Mouse (Mus musculus) limb, embryonic 15.5 days (tissue): ENCODE measurements around the gene Apob. TPM values are rescaled to one million over a fixed set of nuclear protein-coding genes. Genes with fewer than 3 reads are reported as not detected.

Source experiments
- ATAC-seq: fragments of 200-750 bp; cut with Nextera tagmentation; 2 replicates; pipeline ENCODE4 v1.8.0; 2017; ENCODE audit warnings: low read depth, moderate TSS enrichment; ENCODE audit not compliant: insufficient number of reproducible peaks, low FRiP score, low TSS enrichment
- H3K27ac ChIP-seq: fragments of 300-500 bp; sonication (generic); 2 replicates; pipeline ENCODE4 v1.5.1; 2015; ENCODE audit warnings: moderate library complexity, mild to moderate bottlenecking, inconsistent platforms
- H3K27me3 ChIP-seq: fragments of 300-500 bp; sonication (generic); 2 replicates; pipeline ENCODE4 v1.6.1; 2015; ENCODE audit warnings: inconsistent platforms
- H3K36me3 ChIP-seq: fragments of 300-500 bp; sonication (generic); 2 replicates; pipeline ENCODE4 v1.6.1; 2015; ENCODE audit warnings: inconsistent platforms
- H3K4me1 ChIP-seq: fragments of 300-500 bp; sonication (generic); 2 replicates; pipeline ENCODE4 v1.6.1; 2015; ENCODE audit warnings: inconsistent platforms
- H3K4me2 ChIP-seq: fragments of 300-500 bp; sonication (generic); 2 replicates; pipeline ENCODE4 v1.6.1; 2015; ENCODE audit warnings: mild to moderate bottlenecking, inconsistent platforms
- H3K4me3 ChIP-seq: fragments of 300-500 bp; sonication (generic); 2 replicates; pipeline ENCODE4 v1.5.1; 2015; ENCODE audit warnings: mild to moderate bottlenecking, inconsistent platforms
- H3K9ac ChIP-seq: fragments of 300-500 bp; sonication (generic); 2 replicates; pipeline ENCODE4 v1.6.1; 2015; ENCODE audit warnings: inconsistent platforms
- H3K9me3 ChIP-seq: fragments of 300-500 bp; sonication (generic); 2 replicates; pipeline ENCODE4 v1.6.1; 2016; ENCODE audit warnings: inconsistent platforms
- WGBS: fragments of 180-500 bp; shearing (Covaris S2); methylation state at CpG from one replicate; pipeline ENCODE4 v1.1.7; 2015; 5-methylcytosine and 5-hydroxymethylcytosine counted together
- polyA plus RNA-seq: library from polyadenylated mRNA; unstranded; fragments of >200 nt; fragmentation: Nextera tagmentation; extraction: Ambion mirVana; gene quantifications from 2 replicates; pipeline ENCODE4 v1.2.1, GENCODE M21; 2015

The Apob gene
- polyA plus RNA-seq, result 0.04 and 0.17 TPM in 2 replicates

DNA sequence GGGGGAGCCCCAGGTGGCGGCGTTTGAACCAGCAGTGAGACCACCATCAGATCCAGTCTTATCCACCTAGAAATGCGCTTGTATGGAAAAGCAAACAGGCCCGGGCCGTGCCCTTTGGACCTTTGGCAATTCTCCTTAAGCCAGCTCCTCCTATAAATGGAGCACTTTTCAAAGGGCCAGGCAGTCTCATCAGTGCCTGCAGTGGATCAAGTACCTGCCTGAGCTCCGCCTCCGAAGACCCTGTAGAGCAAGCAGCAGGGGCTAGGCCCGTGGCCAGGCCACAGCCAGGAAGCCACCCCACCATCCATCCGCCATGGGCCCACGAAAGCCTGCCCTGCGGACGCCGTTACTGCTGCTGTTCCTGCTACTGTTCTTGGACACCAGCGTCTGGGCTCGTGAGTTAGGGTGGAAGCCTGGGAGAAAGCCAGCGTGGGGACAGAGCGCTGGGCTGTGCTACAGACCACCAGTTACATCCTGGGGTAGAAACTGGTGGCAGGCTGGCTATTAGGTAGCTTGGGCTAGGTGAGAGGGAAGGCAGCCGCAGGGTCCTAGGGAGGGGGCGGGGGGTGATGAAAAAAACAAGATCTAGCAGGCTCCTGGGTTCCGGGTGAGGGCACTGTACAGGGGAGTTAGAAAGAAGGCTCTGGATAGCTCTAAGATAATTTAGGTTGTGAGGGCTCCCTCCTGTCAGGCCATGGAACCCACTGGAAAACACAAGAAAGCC, at the start of gene Apob:
TSS of gene Apob (plus strand) at position 183 of the 724 bp plus-strand sequence.
- Histone ChIP-seq H3K9ac (no peak within 1 kb of the TSS), H3K4me3 (no peak within 1 kb of the TSS), H3K27ac (no peak within 1 kb of the TSS), H3K27me3 (0 out of 2 replicates have a peak, but pooled peaks cover 5% of the 10 kb centered on the region), H3K36me3 (no peaks in the 10 kb centered on the region), H3K4me1 (no peaks in the 10 kb centered on the region), H3K4me2 (no peak within 1 kb of the TSS), H3K9me3 (no peaks in the 10 kb centered on the region)
- WGBS, result 68% methylated on average over 20 of the region's 20 CpGs
- no peak for ATAC-seq

DNA sequence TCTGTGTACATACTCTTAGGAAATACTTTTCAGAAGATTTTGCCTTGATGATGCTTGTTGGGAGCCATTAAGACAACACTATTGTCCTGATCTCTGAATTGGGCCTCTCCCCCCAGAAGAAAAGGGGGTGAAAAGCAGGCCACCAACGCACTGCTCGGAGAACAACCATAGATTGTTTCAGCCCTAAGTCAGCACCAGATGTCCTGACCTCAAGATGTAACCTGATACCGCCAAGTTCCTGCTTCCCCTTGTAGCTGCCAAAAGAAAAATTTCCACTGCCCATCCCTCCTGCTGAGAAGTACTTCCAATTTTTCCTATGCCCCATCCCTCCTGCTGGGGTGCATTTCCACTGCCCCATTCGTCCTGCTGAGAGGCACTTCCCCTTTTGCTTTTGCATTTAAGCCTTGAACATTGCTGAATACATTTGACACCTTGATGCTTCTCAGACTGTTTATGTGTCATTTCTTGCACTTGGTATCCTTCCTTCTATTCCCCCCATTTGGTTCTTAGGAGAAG, 45.0 kb upstream of the Apob start:
- Histone ChIP-seq H3K4me3 (no peak overlapping the region), H3K4me2 (no peak overlapping the region), H3K9me3 (no peaks in the 10 kb centered on the region), H3K4me1 (no peaks in the 10 kb centered on the region), H3K9ac (no peak overlapping the region), H3K27ac (no peak overlapping the region), H3K27me3 (no peaks in the 10 kb centered on the region), H3K36me3 (no peaks in the 10 kb centered on the region)
- 49% methylated on average over 4 of the region's 4 CpGs for WGBS
- no peak for ATAC-seq

DNA sequence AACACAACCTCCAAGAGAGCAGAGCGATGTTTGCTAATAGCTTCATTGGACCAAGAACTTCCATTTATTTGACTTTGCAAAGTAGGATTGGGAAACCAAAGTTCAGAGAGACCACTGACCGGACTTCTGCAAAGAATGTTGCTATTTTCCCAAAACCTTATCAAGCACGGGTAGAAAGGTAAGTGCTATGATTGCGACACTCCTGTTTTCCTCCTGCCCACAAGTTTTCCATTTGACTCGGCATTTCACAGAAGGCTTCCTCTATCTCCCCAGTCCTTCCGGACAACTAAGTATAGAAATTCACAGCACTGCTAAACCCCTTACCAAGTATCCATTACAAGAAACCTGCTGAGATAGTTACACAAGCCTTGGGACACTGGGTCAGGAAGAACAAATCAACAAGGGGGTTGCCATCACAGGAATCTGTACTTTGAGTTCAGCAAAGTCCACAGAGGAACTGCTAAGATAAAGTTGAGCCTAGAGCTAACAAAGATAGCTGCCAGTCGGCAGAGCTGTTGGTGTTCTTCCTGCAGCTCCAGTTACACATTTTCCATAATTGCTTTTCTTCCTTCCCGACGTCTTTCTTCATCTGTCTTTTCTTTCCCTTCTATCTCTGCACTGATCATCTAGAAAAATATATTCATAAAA, 27.2 kb upstream of the Apob start:
- H3K27ac ChIP-seq, result no peak overlapping the region
- no peaks in the 10 kb centered on the region for H3K36me3 ChIP-seq
- ATAC-seq, result no peak
- H3K9ac ChIP-seq, result no peak overlapping the region
- WGBS, result 82% methylated on average over 9 of the region's 9 CpGs
- no peaks in the 10 kb centered on the region for H3K27me3 ChIP-seq
- no peaks in the 10 kb centered on the region for H3K4me1 ChIP-seq
- H3K4me3 ChIP-seq, result no peak overlapping the region
- H3K4me2 ChIP-seq, result no peak overlapping the region
- H3K9me3 ChIP-seq, result no peaks in the 10 kb centered on the region

DNA sequence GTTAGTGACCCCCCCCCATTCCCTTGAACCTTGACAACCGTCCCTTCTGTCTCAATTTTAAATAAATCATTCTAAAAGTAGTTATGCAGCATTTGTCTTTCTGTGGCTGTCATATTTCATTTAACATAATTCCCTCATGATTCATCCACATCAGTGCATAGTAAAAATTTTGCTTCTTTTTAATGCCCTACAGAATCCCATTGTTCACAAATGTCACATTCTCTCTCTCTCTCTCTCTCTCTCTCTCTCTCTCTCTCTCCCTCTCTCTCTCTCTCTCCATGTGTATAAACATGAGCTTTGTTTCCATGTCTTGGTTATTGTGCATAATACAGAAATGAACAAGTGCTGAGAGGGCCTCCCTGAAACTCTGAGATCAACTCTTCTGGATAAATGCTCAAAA, 18.6 kb upstream of the Apob start:
- no peak overlapping the region for H3K9ac ChIP-seq
- ATAC-seq, result no peak
- no peaks in the 10 kb centered on the region for H3K9me3 ChIP-seq
- H3K27ac ChIP-seq, result no peak overlapping the region
- H3K36me3 ChIP-seq, result no peaks in the 10 kb centered on the region
- no peaks in the 10 kb centered on the region for H3K4me1 ChIP-seq
- WGBS, result 71% methylated on average over 1 of the region's 1 CpGs
- no peaks in the 10 kb centered on the region for H3K27me3 ChIP-seq
- no peak overlapping the region for H3K4me2 ChIP-seq
- no peak overlapping the region for H3K4me3 ChIP-seq

DNA sequence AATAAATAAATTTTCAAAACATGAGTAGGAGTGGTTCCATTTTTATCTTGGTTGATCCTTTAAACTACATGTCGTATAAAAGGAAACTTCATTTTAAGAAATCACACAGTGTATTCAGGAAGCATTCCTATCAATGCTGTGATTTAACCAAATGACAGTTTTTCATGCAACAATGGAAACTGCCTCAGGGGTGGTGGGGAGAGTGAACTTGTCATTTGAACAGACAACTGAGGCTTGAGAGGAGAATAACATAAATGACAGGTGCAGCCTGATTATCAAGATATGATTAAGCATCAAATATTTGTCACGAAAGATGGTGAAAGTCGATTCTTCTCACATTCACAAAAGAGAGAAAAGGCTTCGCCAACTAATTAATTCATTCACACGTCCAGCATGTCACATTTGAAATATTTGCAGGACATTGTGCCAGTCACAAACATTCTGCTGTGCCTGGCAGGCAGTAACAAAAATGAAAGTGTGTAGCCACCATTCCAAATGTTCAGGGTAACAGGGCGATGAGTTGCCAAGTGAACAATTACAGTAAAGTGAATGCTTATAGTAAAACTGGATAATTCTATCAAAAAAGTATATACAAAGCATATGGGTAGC, 18.0 kb upstream of the Apob start:
- WGBS, result 82% methylated on average over 6 of the region's 6 CpGs

DNA sequence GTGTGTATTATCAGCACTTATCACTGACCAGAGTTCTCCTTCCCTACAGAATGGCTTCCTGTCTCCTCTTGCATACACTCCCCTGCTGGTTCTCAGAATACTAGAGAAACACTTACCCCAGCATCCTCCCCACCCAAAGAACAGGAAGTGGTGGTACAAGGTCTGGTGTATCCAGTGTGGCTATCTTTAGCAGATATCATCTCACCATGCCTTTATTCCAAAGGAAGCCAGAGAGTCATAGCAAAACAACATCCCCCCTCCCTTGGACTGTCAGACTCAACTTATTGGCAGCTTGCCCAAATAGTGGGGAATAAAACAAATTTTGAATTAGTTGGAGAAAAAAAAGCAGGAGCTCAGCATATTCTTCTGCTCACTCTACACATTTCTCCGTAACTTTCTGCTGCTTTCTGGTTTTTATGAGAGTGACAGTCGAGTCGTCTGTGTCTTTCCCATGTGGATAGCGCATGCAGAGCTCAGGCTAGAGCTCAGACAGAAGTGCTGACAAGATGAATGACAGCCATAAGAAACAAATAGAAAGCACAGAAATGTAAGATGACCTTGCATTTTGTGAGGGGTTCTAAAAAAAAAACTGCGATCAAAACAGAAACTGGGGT, 15.0 kb upstream of the Apob start:
- H3K27me3 ChIP-seq, result no peaks in the 10 kb centered on the region
- 47% methylated on average over 5 of the region's 5 CpGs for WGBS
- H3K27ac ChIP-seq, result no peak overlapping the region
- H3K36me3 ChIP-seq, result no peaks in the 10 kb centered on the region
- H3K4me3 ChIP-seq, result no peak overlapping the region
- no peaks in the 10 kb centered on the region for H3K9me3 ChIP-seq
- no peak overlapping the region for H3K9ac ChIP-seq
- H3K4me2 ChIP-seq, result no peak overlapping the region
- ATAC-seq, result no peak
- no peaks in the 10 kb centered on the region for H3K4me1 ChIP-seq

More for the DNA sequence above, 18.0 kb upstream of the Apob start:
- Histone ChIP-seq H3K9me3 (no peaks in the 10 kb centered on the region), H3K9ac (no peak overlapping the region), H3K4me1 (no peaks in the 10 kb centered on the region), H3K4me2 (no peak overlapping the region), H3K27me3 (no peaks in the 10 kb centered on the region), H3K4me3 (no peak overlapping the region), H3K36me3 (no peaks in the 10 kb centered on the region), H3K27ac (no peak overlapping the region)
- no peak for ATAC-seq

DNA sequence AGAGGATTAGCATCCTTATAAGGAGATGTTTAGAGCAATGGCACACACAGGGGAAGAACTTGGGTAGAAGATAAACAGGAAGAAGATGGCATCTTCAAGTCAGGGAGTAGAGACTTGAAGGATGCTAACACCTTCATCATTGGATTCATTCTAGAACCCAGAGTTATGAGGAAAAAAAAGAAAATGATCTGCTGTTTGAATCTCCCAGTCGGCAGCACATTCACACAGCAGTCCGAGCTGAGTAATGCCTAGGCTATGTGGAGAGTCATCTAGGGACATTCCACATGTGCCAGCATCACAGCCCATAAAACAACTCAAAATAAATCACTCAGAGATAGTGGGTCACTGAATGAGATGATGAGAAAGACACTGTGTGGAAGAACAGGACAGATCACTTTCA, 10.2 kb upstream of the Apob start:
- Histone ChIP-seq H3K36me3 (no peaks in the 10 kb centered on the region), H3K4me1 (no peaks in the 10 kb centered on the region), H3K9me3 (no peaks in the 10 kb centered on the region), H3K9ac (no peak overlapping the region), H3K4me2 (no peak overlapping the region), H3K27ac (no peak overlapping the region), H3K4me3 (no peak overlapping the region), H3K27me3 (no peaks in the 10 kb centered on the region)
- ATAC-seq, result no peak
- 84% methylated on average over 2 of the region's 2 CpGs for WGBS

DNA sequence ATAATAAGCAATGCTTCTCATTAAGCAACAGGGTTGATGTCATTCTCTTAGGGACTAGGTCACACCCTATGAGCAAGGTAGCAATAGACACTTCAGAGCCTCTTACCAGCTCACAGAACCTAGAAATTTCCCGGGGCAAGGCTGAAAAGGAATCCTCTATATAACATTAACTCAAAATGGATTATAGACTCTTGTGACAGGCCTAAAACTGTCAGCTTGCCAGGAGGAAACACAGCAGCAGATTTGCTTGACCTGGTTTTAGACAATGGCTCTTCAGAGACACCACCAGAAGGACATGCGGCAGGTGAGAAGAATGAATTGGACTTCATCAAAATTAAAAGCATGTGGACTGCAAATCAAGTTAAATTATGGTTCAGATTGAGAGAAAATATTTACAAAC, 7.1 kb upstream of the Apob start:
- WGBS, result 71% methylated on average over 2 of the region's 2 CpGs
- no peak overlapping the region for H3K4me2 ChIP-seq
- no peak overlapping the region for H3K4me3 ChIP-seq
- no peak overlapping the region for H3K9ac ChIP-seq
- no peak for ATAC-seq
- no peaks in the 10 kb centered on the region for H3K27me3 ChIP-seq
- no peak overlapping the region for H3K27ac ChIP-seq
- no peaks in the 10 kb centered on the region for H3K9me3 ChIP-seq
- H3K36me3 ChIP-seq, result no peaks in the 10 kb centered on the region
- no peaks in the 10 kb centered on the region for H3K4me1 ChIP-seq

DNA sequence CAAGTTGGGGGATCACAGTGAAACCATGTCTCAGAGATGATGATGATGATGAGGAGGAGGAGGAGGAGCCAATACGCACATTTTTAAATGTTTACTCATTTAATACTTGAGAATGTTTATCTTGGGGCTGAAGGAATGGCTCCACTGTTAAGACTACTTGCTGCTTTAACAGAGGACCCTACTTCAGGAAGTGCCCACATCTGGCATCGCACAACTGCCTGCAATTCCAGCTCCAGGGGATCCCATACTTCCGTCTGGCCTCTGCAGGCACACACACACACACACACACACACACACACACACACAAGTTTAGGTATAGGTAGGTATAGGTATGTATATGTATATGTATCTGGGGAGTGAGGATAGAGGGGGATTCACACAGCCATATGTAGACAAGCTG, 6.6 kb upstream of the Apob start:
- Histone ChIP-seq H3K9me3 (no peaks in the 10 kb centered on the region), H3K27me3 (no peaks in the 10 kb centered on the region), H3K4me3 (no peak overlapping the region)

DNA sequence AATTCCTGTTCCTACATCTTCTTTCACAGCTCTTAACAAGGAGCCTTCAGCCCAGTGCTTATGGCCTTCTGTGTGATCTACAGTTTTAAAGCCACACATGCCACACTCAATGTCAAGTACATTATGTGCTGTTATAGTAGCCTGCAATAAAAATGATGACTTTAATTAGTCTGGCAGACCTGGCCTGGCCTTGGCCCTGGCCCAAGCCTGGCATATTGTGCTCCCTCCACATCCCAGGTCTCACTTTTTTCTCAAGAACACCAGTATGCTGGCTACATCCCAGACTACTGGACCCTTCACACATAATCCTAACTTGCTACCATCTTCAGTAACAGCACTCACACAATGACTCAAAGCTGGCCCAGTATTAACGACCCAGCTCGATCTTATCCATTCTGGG, 5.7 kb upstream of the Apob start:
- ATAC-seq, result no peak
- Histone ChIP-seq H3K4me2 (no peak overlapping the region), H3K4me3 (no peak overlapping the region), H3K27ac (no peak overlapping the region), H3K36me3 (no peaks in the 10 kb centered on the region), H3K27me3 (no peaks in the 10 kb centered on the region), H3K9ac (no peak overlapping the region), H3K9me3 (no peaks in the 10 kb centered on the region), H3K4me1 (no peaks in the 10 kb centered on the region)
- WGBS, result 85% methylated on average over 2 of the region's 2 CpGs

More for the DNA sequence above, 6.6 kb upstream of the Apob start:
- no peaks in the 10 kb centered on the region for H3K4me1 ChIP-seq
- WGBS, result 70% methylated on average over 3 of the region's 3 CpGs
- H3K9ac ChIP-seq, result no peak overlapping the region
- ATAC-seq, result no peak
- no peaks in the 10 kb centered on the region for H3K36me3 ChIP-seq
- H3K4me2 ChIP-seq, result no peak overlapping the region
- H3K27ac ChIP-seq, result no peak overlapping the region

DNA sequence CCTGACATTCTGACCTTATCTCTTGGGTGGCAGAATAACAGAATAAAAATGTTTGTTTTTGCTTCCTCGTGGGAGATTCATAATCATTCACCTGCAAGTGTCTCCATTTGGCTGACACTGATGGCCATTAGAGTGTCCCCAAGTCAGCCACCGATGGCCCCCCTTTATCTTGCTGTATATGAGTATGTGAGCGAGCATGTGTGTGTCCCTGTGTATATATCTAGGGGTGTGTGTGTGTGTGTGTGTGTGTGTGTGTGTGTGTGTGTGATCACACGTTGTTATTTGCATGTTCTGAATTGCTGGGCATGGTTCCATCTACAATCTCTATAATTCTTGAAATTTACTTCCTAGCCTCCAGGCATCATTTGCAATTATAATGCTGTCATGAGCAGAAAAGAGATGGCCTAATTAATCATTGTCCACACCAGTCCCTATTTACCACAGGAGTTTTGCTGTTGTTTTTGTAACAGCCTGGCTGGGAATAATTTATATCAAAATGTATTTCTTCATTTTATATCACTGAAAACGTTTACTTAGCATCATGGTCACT, 3.6 kb upstream of the Apob start:
- no peak overlapping the region for H3K4me3 ChIP-seq
- 0 out of 2 replicates have a peak, but pooled peaks cover 5% of the 10 kb centered on the region for H3K27me3 ChIP-seq
- H3K9me3 ChIP-seq, result no peaks in the 10 kb centered on the region
- no peak overlapping the region for H3K9ac ChIP-seq
- no peak overlapping the region for H3K27ac ChIP-seq
- ATAC-seq, result no peak
- 63% methylated on average over 5 of the region's 5 CpGs for WGBS
- no peaks in the 10 kb centered on the region for H3K4me1 ChIP-seq
- no peak overlapping the region for H3K4me2 ChIP-seq
- no peaks in the 10 kb centered on the region for H3K36me3 ChIP-seq
